Mouse (Mus musculus): ENCODE measurements around the gene Ppp1r17.

Ppp1r17 gene

GRCm38 (mm10) chr6:56017291-56017994 is at the start of gene Ppp1r17:
Ppp1r17 (plus strand) TSS chr6:56017497.
- in situ Hi-C loops (cut with MboI; ENCODE audit: low pct_unique_long_range_greater_than_20kb in 1 of 2, low sequenced_read_pairs in 2 of 2, unreplicated experiment in 1 of 2) = no loop called here

- in situ Hi-C loops (cut with MboI; ENCODE audit: low pct_unique_long_range_greater_than_20kb in 1 of 2, low sequenced_read_pairs in 2 of 2, unreplicated experiment in 1 of 2) = no loop called here
These were observed 44.3 kb upstream of the Ppp1r17 start for GRCm38 (mm10) chr6:55972998-55973397.

GRCm38 (mm10) chr6:55979766-55980165 is 37.5 kb upstream of the Ppp1r17 start:
- in situ Hi-C loops (cut with MboI; ENCODE audit: low pct_unique_long_range_greater_than_20kb in 1 of 2, low sequenced_read_pairs in 2 of 2, unreplicated experiment in 1 of 2) = no loop called here

- in situ Hi-C loops (cut with MboI; ENCODE audit: low pct_unique_long_range_greater_than_20kb in 1 of 2, low sequenced_read_pairs in 2 of 2, unreplicated experiment in 1 of 2) = no loop called here
These were observed 8.6 kb upstream of the Ppp1r17 start for GRCm38 (mm10) chr6:56008711-56009110.

GRCm38 (mm10) chr6:56012384-56012783 is 4.9 kb upstream of the Ppp1r17 start:
- in situ Hi-C loops (cut with MboI; ENCODE audit: low pct_unique_long_range_greater_than_20kb in 1 of 2, low sequenced_read_pairs in 2 of 2, unreplicated experiment in 1 of 2) = no loop called here

GRCm38 (mm10) chr6:56019632-56020031 is 2.3 kb downstream of the Ppp1r17 start:
- in situ Hi-C loops (cut with MboI; ENCODE audit: low pct_unique_long_range_greater_than_20kb in 1 of 2, low sequenced_read_pairs in 2 of 2, unreplicated experiment in 1 of 2) = no loop called here

- in situ Hi-C loops (cut with MboI; ENCODE audit: low pct_unique_long_range_greater_than_20kb in 1 of 2, low sequenced_read_pairs in 2 of 2, unreplicated experiment in 1 of 2) = no loop called here
These were observed 8.2 kb downstream of the Ppp1r17 start for GRCm38 (mm10) chr6:56025533-56025932.

GRCm38 (mm10) chr6:56027318-56027717 is 10.0 kb downstream of the Ppp1r17 start:
- in situ Hi-C loops (cut with MboI; ENCODE audit: low pct_unique_long_range_greater_than_20kb in 1 of 2, low sequenced_read_pairs in 2 of 2, unreplicated experiment in 1 of 2) = no loop called here

- in situ Hi-C loops (cut with MboI; ENCODE audit: low pct_unique_long_range_greater_than_20kb in 1 of 2, low sequenced_read_pairs in 2 of 2, unreplicated experiment in 1 of 2) = no loop called here
These were observed 10.7 kb downstream of the Ppp1r17 start for GRCm38 (mm10) chr6:56027966-56028365.

GRCm38 (mm10) chr6:56029986-56030385 is 12.7 kb downstream of the Ppp1r17 start:
- in situ Hi-C loops (cut with MboI; ENCODE audit: low pct_unique_long_range_greater_than_20kb in 1 of 2, low sequenced_read_pairs in 2 of 2, unreplicated experiment in 1 of 2) = no loop called here

GRCm38 (mm10) chr6:56032231-56032630 is 14.9 kb downstream of the Ppp1r17 start:
- in situ Hi-C loops (cut with MboI; ENCODE audit: low pct_unique_long_range_greater_than_20kb in 1 of 2, low sequenced_read_pairs in 2 of 2, unreplicated experiment in 1 of 2) = no loop called here

- in situ Hi-C loops (cut with MboI; ENCODE audit: low pct_unique_long_range_greater_than_20kb in 1 of 2, low sequenced_read_pairs in 2 of 2, unreplicated experiment in 1 of 2) = no loop called here
These were observed 17.8 kb downstream of the Ppp1r17 start for GRCm38 (mm10) chr6:56035054-56035453.

- in situ Hi-C loops (cut with MboI; ENCODE audit: low pct_unique_long_range_greater_than_20kb in 1 of 2, low sequenced_read_pairs in 2 of 2, unreplicated experiment in 1 of 2) = no loop called here
These were observed 22.3 kb downstream of the Ppp1r17 start for GRCm38 (mm10) chr6:56039476-56040055.

GRCm38 (mm10) chr6:56044270-56044669 is 27.0 kb downstream of the Ppp1r17 start:
- in situ Hi-C loops (cut with MboI; ENCODE audit: low pct_unique_long_range_greater_than_20kb in 1 of 2, low sequenced_read_pairs in 2 of 2, unreplicated experiment in 1 of 2) = no loop called here

GRCm38 (mm10) chr6:56044716-56045115 is 27.4 kb downstream of the Ppp1r17 start:
- in situ Hi-C loops (cut with MboI; ENCODE audit: low pct_unique_long_range_greater_than_20kb in 1 of 2, low sequenced_read_pairs in 2 of 2, unreplicated experiment in 1 of 2) = no loop called here

GRCm38 (mm10) chr6:56048580-56048979 is 31.3 kb downstream of the Ppp1r17 start:
- in situ Hi-C loops (cut with MboI; ENCODE audit: low pct_unique_long_range_greater_than_20kb in 1 of 2, low sequenced_read_pairs in 2 of 2, unreplicated experiment in 1 of 2) = no loop called here

- in situ Hi-C loops (cut with MboI; ENCODE audit: low pct_unique_long_range_greater_than_20kb in 1 of 2, low sequenced_read_pairs in 2 of 2, unreplicated experiment in 1 of 2) = no loop called here
These were observed 31.8 kb downstream of the Ppp1r17 start for GRCm38 (mm10) chr6:56049104-56049503.

GRCm38 (mm10) chr6:56063736-56064135 is 46.4 kb downstream of the Ppp1r17 start:
- in situ Hi-C loops (cut with MboI; ENCODE audit: low pct_unique_long_range_greater_than_20kb in 1 of 2, low sequenced_read_pairs in 2 of 2, unreplicated experiment in 1 of 2) = loop anchor here in 1 of 2 experiments (25.0 kb wide), 1 partner anchor 374 kb away; no protein-coding TSS in a partner anchor

- in situ Hi-C loops (cut with MboI; ENCODE audit: low pct_unique_long_range_greater_than_20kb in 1 of 2, low sequenced_read_pairs in 2 of 2, unreplicated experiment in 1 of 2) = loop anchor here in 1 of 2 experiments (25.0 kb wide), 1 partner anchor 371 kb away; no protein-coding TSS in a partner anchor
These were observed 49.5 kb downstream of the Ppp1r17 start for GRCm38 (mm10) chr6:56066632-56067282.
